Mouse (Mus musculus): Measurements from ENCODE around the gene Cd248. TPM values are rescaled to one million over a fixed set of nuclear protein-coding genes. Genes with fewer than 3 reads are reported as not detected.

Gene Cd248
- total RNA-seq, 2 experiments from 2014 or later = 4.3 to 5.1 TPM

- DNase-seq (ENCODE audit: extremely low spot score in 1 of 2, low spot score in 1 of 2) = peak in 1 of 2 experiments; percentile 58
Observed at GRCm38 (mm10) chr19:5098363-5099143, 30.7 kb downstream of the Cd248 start, which contains the start of gene Cnih2. Gene Cnih2, minus strand, starts transcription at chr19:5098521.

- no peak for DNase-seq (ENCODE audit: extremely low spot score in 1 of 2, low spot score in 1 of 2)
Observed at GRCm38 (mm10) chr19:5106074-5106473, 38.2 kb downstream of the Cd248 start.

GRCm38 (mm10) chr19:5106731-5107191, 38.9 kb downstream of the Cd248 start, which contains the start of gene Rab1b:
Gene Rab1b, minus strand, starts transcription at chr19:5107072.
- peak; percentile 94 to 98 for DNase-seq (ENCODE audit: extremely low spot score in 1 of 2, low spot score in 1 of 2)

GRCm38 (mm10) chr19:5107556-5108270, 39.8 kb downstream of the Cd248 start:
- DNase-seq (ENCODE audit: extremely low spot score in 1 of 2, low spot score in 1 of 2) = no peak

GRCm38 (mm10) chr19:5108271-5108575, 40.3 kb downstream of the Cd248 start:
- no peak for DNase-seq (ENCODE audit: extremely low spot score in 1 of 2, low spot score in 1 of 2)

- DNase-seq (ENCODE audit: extremely low spot score in 1 of 2, low spot score in 1 of 2) = no peak
Observed at GRCm38 (mm10) chr19:5108702-5109101, 40.8 kb downstream of the Cd248 start.

GRCm38 (mm10) chr19:5109659-5110453, 42.0 kb downstream of the Cd248 start:
- no peak for DNase-seq (ENCODE audit: extremely low spot score in 1 of 2, low spot score in 1 of 2)

- no peak for DNase-seq (ENCODE audit: extremely low spot score in 1 of 2, low spot score in 1 of 2)
Observed at GRCm38 (mm10) chr19:5113783-5114182, 45.9 kb downstream of the Cd248 start.

GRCm38 (mm10) chr19:5117494-5118383, 49.9 kb downstream of the Cd248 start:
- peak; percentile 92 for DNase-seq (ENCODE audit: extremely low spot score in 1 of 2, low spot score in 1 of 2)

GRCm38 (mm10) chr19:5118384-5118698, 50.5 kb downstream of the Cd248 start, which contains the start of gene Klc2:
Gene Klc2, minus strand, starts transcription at chr19:5118560.
- DNase-seq (ENCODE audit: extremely low spot score in 1 of 2, low spot score in 1 of 2) = no peak

Other genes with a start within 250 kb of the Cd248 start
- gene Ccs, start 228.7 kb upstream of the Cd248 start, total RNA-seq (2021) = 10 to 100 TPM; 30.6 to 37.8 TPM
- 1 to 10 TPM; 1.8 to 2.2 TPM for gene Ccdc87, start 228.7 kb upstream of the Cd248 start, total RNA-seq (2021)
- gene Ctsf, start 212.9 kb upstream of the Cd248 start, total RNA-seq (2021) = 100 to 1,000 TPM; 113 to 118 TPM
- under 1 TPM; 0.84 to 0.89 TPM for gene Actn3, start 190.2 kb upstream of the Cd248 start, total RNA-seq (2021)
- 10 to 100 TPM; 24.9 to 25.5 TPM for gene Zdhhc24, start 189.4 kb upstream of the Cd248 start, total RNA-seq (2021)
- 10 to 100 TPM; 37.4 to 41.9 TPM for gene Bbs1, start 161.4 kb upstream of the Cd248 start, total RNA-seq (2021)
- gene Dpp3, start 139.8 kb upstream of the Cd248 start, total RNA-seq (2021) = 10 to 100 TPM; 41.0 to 43.5 TPM
- 10 to 100 TPM; 20.2 to 20.9 TPM for gene Peli3, start 125.0 kb upstream of the Cd248 start, total RNA-seq (2021)
- 10 to 100 TPM; 60.5 to 71.1 TPM for gene Mrpl11, start 105.9 kb upstream of the Cd248 start, total RNA-seq (2021)
- 1 to 10 TPM; 5.7 to 6.6 TPM for gene Npas4, start 77.8 kb upstream of the Cd248 start, total RNA-seq (2021)
- 10 to 100 TPM; 14.2 to 17.6 TPM for gene Slc29a2, start 44.2 kb upstream of the Cd248 start, total RNA-seq (2021)
- 100 to 1,000 TPM; 131 to 132 TPM for gene B4gat1, start 29.3 kb upstream of the Cd248 start, total RNA-seq (2021)
- 1 to 10 TPM; 5.0 to 5.3 TPM for gene AC124502.3, start 29.2 kb upstream of the Cd248 start, total RNA-seq (2021)
- gene Brms1, start 26.7 kb upstream of the Cd248 start, total RNA-seq (2021) = 10 to 100 TPM; 19.2 to 21.4 TPM
- gene Rin1, start 17.6 kb upstream of the Cd248 start, total RNA-seq (2021) = 100 to 1,000 TPM; 109 to 114 TPM
- gene Tmem151a, start 17.5 kb downstream of the Cd248 start, total RNA-seq (2021) = 100 to 1,000 TPM; 131 to 138 TPM
- 10 to 100 TPM; 24.5 to 24.7 TPM for gene Yif1a, start 20.5 kb downstream of the Cd248 start, total RNA-seq (2021)
- 100 to 1,000 TPM; 754 to 774 TPM for gene Cnih2, start 30.4 kb downstream of the Cd248 start, total RNA-seq (2021)
- 100 to 1,000 TPM; 173 TPM for gene Rab1b, start 39.0 kb downstream of the Cd248 start, total RNA-seq (2021)
- gene Klc2, start 50.5 kb downstream of the Cd248 start, total RNA-seq (2021) = 100 to 1,000 TPM; 214 to 222 TPM
- 10 to 100 TPM; 54.2 to 57.6 TPM for gene Pacs1, start 205.0 kb downstream of the Cd248 start, total RNA-seq (2021)
- gene Sf3b2, start 227.4 kb downstream of the Cd248 start, total RNA-seq (2021) = 100 to 1,000 TPM; 201 to 202 TPM
- 100 to 1,000 TPM; 114 to 129 TPM for gene Gal3st3, start 230.3 kb downstream of the Cd248 start, total RNA-seq (2021)